Mouse (Mus musculus): ENCODE measurements around the gene Vmn1r18.
"Not testable (repeated sequence)": the region's sequence is repeated elsewhere in the genome, so short reads cannot be mapped to it uniquely, and the experiment has no call there.

Gene Vmn1r18

GRCm38 (mm10) chr6:57395683-57396082, at the start of gene Vmn1r18:
Gene Vmn1r18 (minus strand): TSS chr6:57395783.
- ChIA-PET POLR2A (no interaction called here), CTCF (no interaction called here)

- POLR2A ChIA-PET = no interaction called here
- CTCF ChIA-PET = no interaction called here
Observed at GRCm38 (mm10) chr6:57431196-57431595, 35.6 kb upstream of the Vmn1r18 start.

GRCm38 (mm10) chr6:57428630-57429029, 33.0 kb upstream of the Vmn1r18 start, which contains the start of gene Vmn1r20:
Gene Vmn1r20 (plus strand): TSS chr6:57428930.
- CTCF ChIA-PET = no interaction called here
- POLR2A ChIA-PET = no interaction called here

- POLR2A ChIA-PET, CTCF ChIA-PET: not testable (repeated sequence)
Observed at GRCm38 (mm10) chr6:57403480-57403879, 7.9 kb upstream of the Vmn1r18 start, which contains the start of gene Vmn1r19. Gene Vmn1r19 (plus strand): TSS chr6:57403780.

DNA sequence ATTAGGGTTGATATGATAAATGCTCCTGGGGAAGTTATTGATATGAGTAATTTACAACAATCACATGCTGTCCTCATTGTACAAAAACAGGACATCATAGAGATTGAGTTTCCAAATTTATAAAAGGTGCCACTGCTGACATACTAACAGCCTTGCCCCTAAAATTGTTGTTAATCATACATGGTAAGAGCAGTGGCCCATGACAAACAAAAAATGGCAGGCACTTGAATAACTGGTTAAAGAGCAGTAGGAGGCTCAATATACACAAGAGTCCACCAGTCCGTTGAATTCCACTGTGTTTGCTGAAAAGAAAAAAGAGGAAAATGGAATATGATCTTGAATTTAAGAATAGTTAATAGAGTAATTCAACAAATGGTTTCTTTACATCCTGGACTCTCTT, 28.1 kb downstream of the Vmn1r18 start:
- CTCF ChIA-PET = no interaction called here
- POLR2A ChIA-PET = no interaction called here

DNA sequence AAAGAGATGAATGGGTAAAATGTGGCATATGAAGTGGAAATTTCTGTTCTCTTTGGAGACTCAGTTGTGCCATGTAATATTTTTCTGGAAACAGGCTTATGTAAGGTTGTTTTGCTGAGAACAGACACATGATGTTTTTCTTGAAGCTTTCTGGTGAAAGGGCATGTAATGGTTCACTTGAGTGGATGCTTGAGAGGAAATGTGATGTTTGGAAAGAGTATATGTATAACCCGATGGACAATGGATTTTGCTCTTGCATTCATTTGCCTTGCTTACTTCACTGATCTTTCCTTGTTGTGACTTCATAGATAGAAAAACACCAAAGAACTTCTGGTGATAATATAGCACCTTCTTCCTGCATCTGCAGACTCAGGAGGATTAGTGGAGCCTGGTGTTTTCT, 29.7 kb downstream of the Vmn1r18 start:
- CTCF ChIA-PET, POLR2A ChIA-PET: not testable (repeated sequence)

- CTCF ChIA-PET = no interaction called here
- POLR2A ChIA-PET = no interaction called here
Observed at GRCm38 (mm10) chr6:57363627-57364026, 32.0 kb downstream of the Vmn1r18 start, which contains the start of gene Vmn1r17. Gene Vmn1r17 (minus strand): TSS chr6:57363727.

- CTCF ChIA-PET = no interaction called here
- POLR2A ChIA-PET = no interaction called here
Observed at GRCm38 (mm10) chr6:57356864-57357263, 38.7 kb downstream of the Vmn1r18 start.

- CTCF ChIA-PET = no interaction called here
- POLR2A ChIA-PET = no interaction called here
Observed at GRCm38 (mm10) chr6:57329394-57329793, 66.2 kb downstream of the Vmn1r18 start, which contains the start of gene Vmn1r16. Gene Vmn1r16 (minus strand): TSS chr6:57329494.
